Mouse (Mus musculus) heart, embryonic 11.5 days (tissue): ENCODE measurements around the gene Kcnab2. TPM values are rescaled to one million over a fixed set of nuclear protein-coding genes. Genes with fewer than 3 reads are reported as not detected.
A peak's percentile ranks its signal among the peaks of the same experiment; 100 is the strongest.

ENCODE experiments used
- ATAC-seq: fragments of 200-750 bp; cut with Nextera tagmentation; replicated peaks from 2 replicates; pipeline ENCODE4 v1.8.0; 2017; ENCODE audit warnings: moderate library complexity; ENCODE audit not compliant: insufficient number of reproducible peaks, low FRiP score, low TSS enrichment
- H3K27ac ChIP-seq: fragments of 300-500 bp; sonication (generic); 2 replicates; pipeline ENCODE4 v1.5.1; 2014; ENCODE audit warnings: mild to moderate bottlenecking, low read depth, low read length
- H3K27me3 ChIP-seq: fragments of 300-500 bp; sonication (generic); 2 replicates; pipeline ENCODE4 v1.6.1; 2014; ENCODE audit warnings: mild to moderate bottlenecking, low read length, mixed read lengths; ENCODE audit not compliant: control insufficient read depth, insufficient read depth
- H3K36me3 ChIP-seq: fragments of 300-500 bp; sonication (generic); 2 replicates; pipeline ENCODE4 v1.6.1; 2014; ENCODE audit warnings: mild to moderate bottlenecking, low read length, moderate library complexity, mixed read lengths; ENCODE audit not compliant: control insufficient read depth, insufficient read depth
- H3K4me1 ChIP-seq: fragments of 300-500 bp; sonication (generic); 2 replicates; pipeline ENCODE4 v1.6.1; 2014; ENCODE audit warnings: low read length; ENCODE audit not compliant: control insufficient read depth, insufficient read depth
- H3K4me2 ChIP-seq: fragments of 300-500 bp; sonication (generic); 2 replicates; pipeline ENCODE4 v1.6.1; 2014; ENCODE audit warnings: mild to moderate bottlenecking, moderate library complexity
- H3K4me3 ChIP-seq: fragments of 300-500 bp; sonication (generic); 2 replicates; pipeline ENCODE4 v1.5.1; 2014; ENCODE audit warnings: low read depth, low read length
- H3K9ac ChIP-seq: fragments of 300-500 bp; sonication (generic); 2 replicates; pipeline ENCODE4 v1.6.1; 2014; ENCODE audit warnings: mild to moderate bottlenecking, low read depth, low read length, moderate library complexity
- H3K9me3 ChIP-seq: fragments of 300-500 bp; sonication (generic); replicated peaks from 2 replicates; pipeline ENCODE4 v1.6.1; 2016; ENCODE audit warnings: low read length; ENCODE audit not compliant: control insufficient read depth
- WGBS: fragments of 180-500 bp; shearing (Covaris S2); extraction: QIAGEN DNeasy Blood & Tissue Kit; methylation state at CpG from one replicate; pipeline ENCODE4 v1.1.7; 2014; ENCODE audit not compliant: insufficient replicate concordance; 5-methylcytosine and 5-hydroxymethylcytosine counted together
- polyA plus RNA-seq: library from polyadenylated mRNA; unstranded; fragments of >200 nt; fragmentation: Nextera tagmentation; extraction: Ambion mirVana; gene quantifications from 2 replicates; pipeline ENCODE4 v1.2.1, GENCODE M21; 2014

The Kcnab2 gene
- polyA plus RNA-seq: 2.2 and 3.5 TPM in 2 replicates

DNA sequence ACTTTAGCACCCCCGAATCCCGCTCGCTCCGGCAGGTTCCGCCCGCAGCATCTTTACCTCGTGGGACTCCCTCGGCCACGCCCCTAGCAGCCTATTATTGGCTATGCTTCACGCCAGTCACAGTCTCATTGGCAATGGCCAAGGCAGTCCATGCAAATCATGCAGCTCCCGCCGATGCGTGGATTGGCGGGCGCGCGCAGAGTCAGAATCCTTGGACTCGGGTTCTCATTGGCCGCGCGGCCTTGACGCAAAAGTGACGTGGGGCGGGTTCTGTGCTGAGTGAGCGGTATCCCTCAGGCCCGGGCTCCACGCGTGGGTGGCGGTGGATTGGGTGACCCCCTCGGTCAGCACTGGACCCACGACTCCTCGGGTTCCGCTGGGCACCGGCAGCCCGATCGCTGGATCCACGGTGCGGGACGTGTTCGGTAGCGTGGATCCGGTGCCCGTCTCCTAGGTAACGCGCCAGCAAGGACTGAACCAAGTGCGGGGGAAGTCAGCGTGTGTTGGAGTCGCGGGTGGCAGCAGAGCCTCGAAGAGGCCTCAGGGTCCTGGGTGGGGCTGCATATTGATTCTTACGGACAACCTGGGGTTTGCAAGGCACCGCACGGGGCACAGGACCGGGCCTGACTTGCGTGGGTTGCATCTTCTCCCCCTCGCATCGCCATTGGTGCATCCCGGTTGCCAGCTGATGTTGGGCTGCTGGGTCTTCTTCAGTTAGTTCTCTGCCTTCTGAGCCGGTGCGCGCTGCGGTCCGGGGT is at the start of gene Kcnab2:
Gene Kcnab2, minus strand, starts transcription at position 406 of the 758 bp plus-strand sequence.
- H3K9me3 ChIP-seq: peaks cover 3% of the 10 kb centered on the region; the same call in 1 of the 2 replicates
- WGBS: under 1% methylated on average over 63 of the region's 63 CpGs
- H3K4me1 ChIP-seq: peaks cover 9% of the 10 kb centered on the region
- H3K4me3 ChIP-seq: peak within 1 kb of the TSS; percentile 68
- H3K27me3 ChIP-seq: peaks cover 21% of the 10 kb centered on the region
- peak within 1 kb of the TSS; percentile 87 for H3K9ac ChIP-seq
- peak; percentile 89 for ATAC-seq
- no peaks in the 10 kb centered on the region for H3K36me3 ChIP-seq
- peak within 1 kb of the TSS; percentile 79 for H3K4me2 ChIP-seq
- peak within 1 kb of the TSS; percentile 43; the same call in 1 of the 2 replicates for H3K27ac ChIP-seq

DNA sequence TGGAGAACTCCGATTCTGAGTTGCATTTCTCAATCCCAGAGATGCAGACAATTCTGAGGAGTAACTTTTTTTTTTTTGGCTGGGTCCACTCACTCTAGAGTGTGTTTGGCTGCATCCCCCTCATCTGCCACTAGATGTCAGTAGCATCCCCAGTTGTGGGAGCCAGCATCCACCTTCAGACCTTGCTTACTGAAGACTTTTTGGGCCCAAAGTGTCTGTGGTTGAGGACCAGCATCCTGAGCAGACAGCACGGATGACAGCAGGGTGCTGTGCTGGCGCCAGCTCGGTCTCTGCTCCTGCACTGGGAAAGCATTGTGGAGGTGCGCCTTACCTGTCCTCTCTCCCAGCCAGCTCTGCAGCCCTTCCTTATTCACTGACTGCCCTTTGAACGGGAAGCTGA is 42.4 kb upstream of the Kcnab2 start:
- no peak for ATAC-seq
- H3K9ac ChIP-seq: no peak overlapping the region
- whole genome bisulfite sequencing: 32% methylated on average over 6 of the region's 6 CpGs
- no peak overlapping the region for H3K27ac ChIP-seq
- H3K27me3 ChIP-seq: no peaks in the 10 kb centered on the region
- no peak overlapping the region for H3K4me3 ChIP-seq
- no peak overlapping the region for H3K4me2 ChIP-seq
- no peaks in the 10 kb centered on the region for H3K36me3 ChIP-seq
- no peaks in the 10 kb centered on the region for H3K9me3 ChIP-seq
- no peaks in the 10 kb centered on the region for H3K4me1 ChIP-seq

DNA sequence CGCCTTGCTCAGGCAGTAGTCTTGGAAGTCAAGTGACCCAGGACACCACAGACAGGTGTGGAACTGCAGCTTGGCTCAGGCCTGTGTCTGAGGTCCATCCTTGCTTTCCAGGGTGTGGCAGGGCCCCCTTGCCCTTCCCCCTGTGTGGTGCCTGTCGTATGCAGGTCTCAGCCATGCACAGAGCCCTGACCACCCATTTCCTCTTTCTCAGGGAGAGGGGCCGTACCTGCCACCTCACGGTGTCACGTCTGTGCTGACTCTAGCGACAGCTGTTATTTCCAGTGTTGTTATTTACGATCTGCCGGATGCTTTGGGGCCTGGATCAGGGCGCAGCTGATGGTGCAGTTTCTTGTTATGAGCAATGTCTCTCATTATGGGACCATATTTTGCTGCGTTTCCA is 41.4 kb upstream of the Kcnab2 start:
- Histone ChIP-seq H3K36me3 (no peaks in the 10 kb centered on the region), H3K9ac (no peak overlapping the region), H3K27ac (no peak overlapping the region), H3K4me3 (no peak overlapping the region), H3K27me3 (no peaks in the 10 kb centered on the region), H3K4me1 (no peaks in the 10 kb centered on the region), H3K4me2 (no peak overlapping the region), H3K9me3 (no peaks in the 10 kb centered on the region)
- WGBS: 80% methylated on average over 10 of the region's 10 CpGs
- 0 out of 2 replicates have a peak, but pooled peaks have one; percentile 29 for ATAC-seq

DNA sequence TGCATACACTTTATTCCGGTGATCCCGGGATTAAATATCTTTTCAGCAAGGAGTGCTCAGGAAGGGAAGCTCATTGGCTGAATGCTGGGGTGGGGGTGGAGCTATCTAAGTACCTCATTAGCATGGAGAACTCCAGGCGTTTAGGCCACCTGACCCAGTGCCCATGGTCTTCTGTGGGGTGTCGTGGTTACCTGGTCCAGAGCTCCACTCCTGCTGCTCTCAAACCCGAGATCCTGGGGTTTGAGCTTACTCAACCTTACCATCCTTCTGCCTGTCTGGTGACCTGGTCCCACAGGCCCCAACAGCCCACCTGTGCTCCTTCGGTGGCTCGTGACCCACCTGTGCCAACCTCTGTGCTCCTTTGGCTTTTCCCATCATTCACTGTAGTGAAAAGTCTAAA is 37.2 kb upstream of the Kcnab2 start:
- WGBS: 67% methylated on average over 7 of the region's 7 CpGs

DNA sequence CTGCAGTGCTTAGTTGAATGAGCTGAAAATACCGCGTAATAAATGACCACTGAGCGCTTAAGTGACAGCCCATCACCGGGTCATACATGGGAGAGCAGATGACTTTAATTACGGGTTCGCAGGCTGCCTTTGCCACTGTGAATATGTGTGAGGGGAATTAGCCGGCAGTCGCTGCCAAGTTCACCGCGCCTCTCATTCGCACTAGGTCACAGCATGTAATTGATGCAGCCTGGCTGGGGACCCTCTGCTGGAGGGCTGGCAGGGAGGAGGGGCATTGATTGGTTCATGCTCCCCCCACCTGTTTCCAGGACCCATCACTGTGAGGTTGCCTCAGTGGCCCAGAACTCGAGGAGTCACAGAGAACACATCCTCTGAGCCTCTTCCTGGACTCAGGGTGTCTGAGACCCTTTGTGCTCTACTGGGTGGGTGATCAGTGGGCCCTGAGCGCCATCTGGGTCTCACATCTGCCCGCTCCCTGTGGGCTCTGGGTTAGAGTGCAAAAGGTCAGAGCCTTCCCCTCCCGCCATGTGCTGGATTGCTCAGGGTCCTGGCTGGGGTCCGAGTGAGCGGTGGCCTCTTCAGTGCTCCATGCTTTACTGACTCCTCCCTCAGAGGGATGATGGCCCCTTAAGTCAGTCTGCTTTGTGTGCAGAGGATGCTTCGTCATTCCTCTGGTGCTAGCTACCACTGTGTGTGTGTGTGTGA is 34.7 kb upstream of the Kcnab2 start:
- 78% methylated on average over 18 of the region's 18 CpGs for WGBS
- ATAC-seq: no peak
- Histone ChIP-seq H3K27ac (no peak overlapping the region), H3K27me3 (no peaks in the 10 kb centered on the region), H3K9me3 (no peaks in the 10 kb centered on the region), H3K4me1 (no peaks in the 10 kb centered on the region), H3K36me3 (peaks cover 3% of the 10 kb centered on the region), H3K4me3 (no peak overlapping the region), H3K4me2 (no peak overlapping the region), H3K9ac (no peak overlapping the region)

More for the DNA sequence above, 37.2 kb upstream of the Kcnab2 start:
- ATAC-seq: no peak
- H3K9ac ChIP-seq: no peak overlapping the region
- no peak overlapping the region for H3K27ac ChIP-seq
- peaks cover 3% of the 10 kb centered on the region; the same call in 1 of the 2 replicates for H3K36me3 ChIP-seq
- no peaks in the 10 kb centered on the region for H3K27me3 ChIP-seq
- no peaks in the 10 kb centered on the region for H3K9me3 ChIP-seq
- no peak overlapping the region for H3K4me3 ChIP-seq
- H3K4me1 ChIP-seq: no peaks in the 10 kb centered on the region
- H3K4me2 ChIP-seq: no peak overlapping the region

DNA sequence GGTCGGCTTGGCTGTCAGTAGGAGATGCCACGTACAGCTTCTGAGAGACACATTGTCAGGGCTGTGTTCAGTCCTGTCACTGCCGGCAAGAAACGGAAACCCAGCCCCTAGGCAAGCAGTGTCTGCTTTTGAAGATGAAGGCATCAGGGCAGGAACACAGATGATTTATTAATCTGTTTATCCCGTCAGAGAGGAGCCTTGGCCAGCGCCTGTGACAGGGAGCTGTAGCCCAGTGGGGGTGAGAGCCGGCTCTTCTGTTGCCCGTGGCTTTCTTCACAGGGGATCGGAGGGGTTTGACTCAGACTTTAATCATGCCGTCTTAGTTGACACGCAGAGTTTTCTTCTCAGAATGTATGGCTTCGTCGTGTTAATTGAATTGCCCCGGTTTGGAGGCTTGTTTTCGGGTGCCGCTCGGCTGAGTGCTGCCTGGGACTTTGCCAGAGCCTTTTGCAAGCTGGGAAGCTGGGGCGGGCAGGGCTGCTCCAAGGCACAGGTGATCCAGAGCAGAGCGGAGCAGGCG is 16.7 kb upstream of the Kcnab2 start:
- ATAC-seq: no peak
- Histone ChIP-seq H3K9ac (no peak overlapping the region), H3K4me2 (no peak overlapping the region), H3K9me3 (peaks cover 5% of the 10 kb centered on the region; the same call in 1 of the 2 replicates), H3K27ac (no peak overlapping the region), H3K27me3 (peaks cover 2% of the 10 kb centered on the region; the same call in 1 of the 2 replicates), H3K4me1 (peaks cover 4% of the 10 kb centered on the region; the same call in 1 of the 2 replicates), H3K36me3 (no peaks in the 10 kb centered on the region; the same call in 1 of the 2 replicates), H3K4me3 (no peak overlapping the region)
- 34% methylated on average over 20 of the region's 20 CpGs for WGBS

DNA sequence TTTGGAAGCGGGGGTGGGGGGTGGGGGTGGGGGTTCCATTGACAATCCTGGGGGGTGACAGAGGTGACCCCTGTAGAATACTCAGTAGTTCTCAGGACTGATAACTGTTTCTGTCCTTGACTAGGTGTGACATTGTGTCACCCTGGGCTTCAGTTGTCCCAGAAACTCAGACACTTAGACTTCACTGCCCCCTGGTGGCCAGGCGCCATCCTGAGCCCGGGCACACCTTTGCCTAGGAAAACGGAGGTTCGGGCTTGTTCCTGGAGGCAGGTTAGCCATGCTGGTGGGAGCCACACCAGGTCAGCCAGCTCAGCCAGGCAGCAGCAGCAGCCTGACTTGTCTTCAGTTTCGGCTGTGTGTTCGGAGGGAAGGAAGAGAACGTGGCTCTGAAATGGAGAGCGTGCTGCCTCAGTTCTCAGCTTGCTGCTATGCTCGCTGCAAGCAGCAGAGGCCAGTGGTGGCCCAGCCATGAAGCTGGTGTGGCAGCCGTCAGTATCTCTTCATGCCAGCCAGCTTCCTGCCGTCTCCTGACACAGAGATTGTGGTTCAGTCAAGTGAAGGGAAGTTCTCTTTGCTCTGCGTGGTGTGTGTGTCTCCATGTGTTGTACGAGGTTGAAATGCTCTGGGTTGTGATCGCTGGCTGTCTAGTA is 13.7 kb upstream of the Kcnab2 start:
- Histone ChIP-seq H3K9ac (no peak overlapping the region), H3K36me3 (no peaks in the 10 kb centered on the region), H3K4me3 (no peak overlapping the region), H3K9me3 (0 out of 2 replicates have a peak, but pooled peaks cover 1% of the 10 kb centered on the region), H3K27me3 (peaks cover 2% of the 10 kb centered on the region; the same call in 1 of the 2 replicates), H3K4me1 (peaks cover 2% of the 10 kb centered on the region; the same call in 1 of the 2 replicates), H3K27ac (no peak overlapping the region), H3K4me2 (no peak overlapping the region)
- ATAC-seq: no peak
- WGBS: 50% methylated on average over 15 of the region's 15 CpGs

DNA sequence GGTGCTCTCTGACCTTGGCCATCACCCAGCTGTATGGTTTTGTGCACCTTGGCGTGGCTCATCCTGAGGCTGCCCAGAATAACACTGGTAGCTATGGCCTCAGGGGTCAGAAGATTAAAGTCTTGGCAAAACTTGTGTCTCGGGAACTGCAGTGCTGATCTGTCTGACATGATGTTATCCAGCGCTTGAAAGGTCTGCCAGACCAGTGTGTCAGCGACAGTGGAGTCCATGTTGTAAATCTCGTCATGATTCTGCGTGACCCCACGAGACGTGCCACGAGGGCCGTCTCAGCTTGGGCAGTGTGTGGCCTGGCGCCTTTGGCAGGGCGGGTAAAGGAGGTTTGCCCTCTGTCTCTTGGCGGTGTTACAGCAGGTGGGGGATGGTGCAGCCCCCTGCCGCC is 12.6 kb upstream of the Kcnab2 start:
- ATAC-seq: no peak

More for the DNA sequence above, 12.6 kb upstream of the Kcnab2 start:
- H3K27ac ChIP-seq: no peak overlapping the region
- H3K4me2 ChIP-seq: no peak overlapping the region
- H3K27me3 ChIP-seq: peaks cover 1% of the 10 kb centered on the region; the same call in 1 of the 2 replicates
- no peaks in the 10 kb centered on the region for H3K36me3 ChIP-seq
- no peaks in the 10 kb centered on the region for H3K4me1 ChIP-seq
- H3K4me3 ChIP-seq: no peak overlapping the region
- no peaks in the 10 kb centered on the region for H3K9me3 ChIP-seq
- H3K9ac ChIP-seq: no peak overlapping the region
- WGBS: 81% methylated on average over 14 of the region's 14 CpGs
